Mouse (Mus musculus) Patski (cell line): Measurements from ENCODE around the gene Thegl. TPM values are rescaled to one million over a fixed set of nuclear protein-coding genes. Genes with fewer than 3 reads are reported as not detected.

Experiments used
- ATAC-seq: fragments of 100-300 bp; one replicate; pipeline ENCODE4 v1.8.0; 2021
- CTCF ChIA-PET: fragments of 350-600 bp; sonication (Branson Sonifier 250); formaldehyde crosslinking; loops from one replicate; lab custom pipeline; 2022; ENCODE audit warnings: inconsistent platforms; lab: Charles Lee
- POLR2A ChIA-PET: fragments of 350-600 bp; sonication (Branson Sonifier 250); formaldehyde crosslinking; loops from one replicate; lab custom pipeline; 2022; ENCODE audit warnings: antibody characterized with exemption, inconsistent platforms; lab: Charles Lee
- DNase-seq: peaks from one replicate; pipeline ENCODE4 v3.0.0-alpha.2; 2011; ENCODE audit warnings: low read depth, low spot score
- H3K27me3 ChIP-seq: fragments of 371-371 bp; one replicate; pipeline ENCODE4 v1.5.1; 2021
- CTCF ChIP-seq: fragments of 100-300 bp; IDR thresholded peaks from one replicate; pipeline ENCODE4 v1.5.1; 2021
- in situ Hi-C: fragments of 300-500 bp; cut with MboI; formaldehyde crosslinking; loops from 3 replicates; pipeline ENCODE4 v1.11.1; 2018; ENCODE audit warnings: low pct_unique_long_range_greater_than_20kb, mixed read lengths
- polyA plus RNA-seq: library from polyadenylated mRNA; unstranded; gene quantifications from one replicate; pipeline ENCODE4 v1.2.3, GENCODE M21; 2021

The Thegl gene
- polyA plus RNA-seq, 1 experiment from 2014 or later, result not detected

- H3K27me3 ChIP-seq, result peaks cover 22% of the 10 kb centered on the region
- POLR2A ChIA-PET, result no interaction called here
- in situ Hi-C loops, result no loop called here
- ATAC-seq (no peak), DNase-seq (no peak)
- no peak for TF ChIP-seq CTCF
- CTCF ChIA-PET, result interaction anchor here (1.4 kb wide), 1 partner anchor 10 kb away, joined by 3 read pairs; no protein-coding TSS in a partner anchor
Observed at GRCm38 (mm10) chr5:77044362-77044761, 28.5 kb downstream of the Thegl start.

GRCm38 (mm10) chr5:77052616-77053015 lies 36.8 kb downstream of the Thegl start:
- ChIA-PET CTCF (no interaction called here), POLR2A (no interaction called here)
- ATAC-seq (no peak), DNase-seq (no peak)
- TF ChIP-seq CTCF, result no peak
- in situ Hi-C loops, result no loop called here
- H3K27me3 ChIP-seq, result peaks cover 9% of the 10 kb centered on the region

DNA sequence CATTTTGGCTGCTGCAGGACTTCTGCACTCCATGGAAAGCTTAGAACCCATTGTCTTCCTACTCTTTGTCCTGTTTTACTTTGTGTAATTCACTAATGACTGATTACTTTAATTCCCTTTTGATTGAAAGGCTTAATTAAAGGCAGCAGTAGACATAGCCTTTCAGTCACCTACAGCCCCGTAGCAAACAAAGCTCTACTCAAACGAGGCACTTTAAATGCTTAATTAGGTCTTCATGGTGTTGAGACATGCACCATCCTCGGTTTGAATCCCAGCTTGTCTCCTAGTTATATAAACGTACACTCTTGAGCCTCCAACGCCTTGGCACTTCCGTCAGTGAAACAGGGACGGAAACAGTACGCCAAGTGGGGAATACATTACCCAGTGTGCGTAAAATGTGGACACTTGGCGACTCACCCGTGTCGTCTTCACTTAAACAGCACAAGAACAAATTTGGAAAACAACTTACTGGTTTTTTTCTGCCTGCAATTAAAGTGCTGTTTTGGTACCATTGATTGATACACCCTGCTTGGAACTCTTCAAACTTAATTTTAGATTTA lies 41.1 kb downstream of the Thegl start:
- ATAC-seq, result no peak
- no peak for TF ChIP-seq CTCF
- H3K27me3 ChIP-seq, result peaks cover 4% of the 10 kb centered on the region
- ChIA-PET POLR2A (interaction anchor here (0.6 kb wide), 1 partner anchor 511 kb away, joined by 3 read pairs; no protein-coding TSS in a partner anchor), CTCF (interaction anchor here (1.4 to 1.8 kb wide), 2 partner anchors 12 to 24 kb away, joined by 4 read pairs; no protein-coding TSS in a partner anchor)
- no peak for DNase-seq
- in situ Hi-C loops, result no loop called here

- H3K27me3 ChIP-seq, result peaks cover 6% of the 10 kb centered on the region
- ChIA-PET POLR2A (no interaction called here), CTCF (interaction anchor here (1.3 kb wide), 1 partner anchor 10 kb away, joined by 3 read pairs; no protein-coding TSS in a partner anchor)
- DNase-seq (no peak), ATAC-seq (no peak)
- no peak for TF ChIP-seq CTCF
- in situ Hi-C loops, result no loop called here
Observed at GRCm38 (mm10) chr5:77060363-77060762, 44.5 kb downstream of the Thegl start.

GRCm38 (mm10) chr5:77061372-77062038 lies 45.7 kb downstream of the Thegl start:
- CTCF ChIA-PET, result interaction anchor here (1.1 to 2.0 kb wide), 3 partner anchors 11 to 162 kb away, joined by 3 to 5 read pairs (median 3); no protein-coding TSS in a partner anchor
- POLR2A ChIA-PET, result no interaction called here
- ATAC-seq, result no peak
- in situ Hi-C loops, result no loop called here
- H3K27me3 ChIP-seq, result peaks cover 6% of the 10 kb centered on the region
- peak; percentile 82 for TF ChIP-seq CTCF
- DNase-seq, result no peak

DNA sequence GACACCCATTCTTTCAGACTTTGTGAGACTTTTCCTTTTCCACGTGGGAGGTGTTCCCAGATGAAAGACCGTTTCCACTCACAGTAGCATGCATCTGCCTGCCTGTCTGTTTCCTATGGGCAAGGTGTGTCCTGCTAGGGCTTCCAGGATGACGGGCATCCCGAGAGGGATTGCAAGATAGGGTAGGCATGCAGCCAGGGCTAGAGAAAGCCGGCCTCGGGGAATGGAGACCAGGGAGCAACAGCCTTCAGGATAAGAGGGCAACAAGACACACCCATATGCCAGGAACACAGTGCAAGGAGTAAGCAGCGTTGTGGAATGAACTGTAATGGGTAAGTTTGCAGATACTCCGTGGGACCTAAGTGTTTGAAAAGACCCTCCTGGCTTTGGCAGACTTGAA lies 51.5 kb downstream of the Thegl start:
- peaks cover 9% of the 10 kb centered on the region for H3K27me3 ChIP-seq
- in situ Hi-C loops, result no loop called here
- CTCF ChIA-PET, result no interaction called here
- no peak for ATAC-seq
- POLR2A ChIA-PET, result no interaction called here
- TF ChIP-seq CTCF, result no peak
- DNase-seq, result no peak

- peaks cover 9% of the 10 kb centered on the region for H3K27me3 ChIP-seq
- in situ Hi-C loops, result no loop called here
- POLR2A ChIA-PET, result no interaction called here
- peak; percentile 28 for TF ChIP-seq CTCF
- CTCF ChIA-PET, result interaction anchor here (3.7 kb wide), 1 partner anchor 100 kb away, joined by 10 read pairs; no protein-coding TSS in a partner anchor
- ATAC-seq (no peak), DNase-seq (no peak)
Observed at GRCm38 (mm10) chr5:77070987-77071386, 55.2 kb downstream of the Thegl start.

DNA sequence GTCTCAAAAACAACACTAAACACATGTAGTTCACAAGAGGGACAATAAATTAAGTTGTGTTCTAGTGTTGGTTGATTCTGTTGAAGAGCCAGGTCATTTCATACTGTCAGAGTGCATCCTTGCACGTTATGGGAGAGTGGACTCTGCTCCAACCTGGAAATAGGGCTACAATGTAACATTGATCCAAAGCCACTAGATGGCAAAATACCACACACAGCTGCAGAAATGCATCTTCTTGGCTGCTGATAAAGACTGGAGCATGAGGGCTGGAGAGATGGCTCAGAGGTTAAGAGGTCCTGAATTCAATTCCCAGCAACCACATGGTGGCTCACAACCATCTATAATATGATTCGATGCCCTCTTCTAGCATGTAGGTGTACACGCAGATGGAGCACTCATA lies 55.8 kb downstream of the Thegl start:
- POLR2A ChIA-PET, result no interaction called here
- peak; percentile 25 for TF ChIP-seq CTCF
- H3K27me3 ChIP-seq, result peaks cover 9% of the 10 kb centered on the region
- in situ Hi-C loops, result no loop called here
- CTCF ChIA-PET, result interaction anchor here (2.0 to 3.7 kb wide), 2 partner anchors 10 to 100 kb away, joined by 5 to 10 read pairs; no protein-coding TSS in a partner anchor
- no peak for DNase-seq
- no peak for ATAC-seq

DNA sequence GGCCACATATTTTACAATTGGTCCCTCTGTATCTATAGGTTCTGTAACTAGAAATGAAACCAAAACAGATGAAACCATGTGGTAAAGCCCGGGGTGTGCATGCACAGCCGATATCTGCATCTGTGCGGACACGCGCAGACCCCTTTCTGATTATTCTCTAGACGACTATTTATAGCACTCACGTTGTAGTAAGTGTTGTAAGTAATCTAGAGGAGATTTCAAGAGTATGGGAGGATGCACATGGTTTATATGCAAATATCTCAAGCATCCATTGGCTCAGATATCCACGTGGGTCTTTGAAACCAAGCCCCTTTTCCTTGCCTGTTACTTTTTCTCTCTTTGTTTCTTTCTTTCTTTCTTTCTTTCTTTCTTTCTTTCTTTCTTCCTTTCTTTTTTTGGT lies 58.0 kb downstream of the Thegl start:
- POLR2A ChIA-PET, result no interaction called here
- TF ChIP-seq CTCF, result no peak
- DNase-seq, result no peak
- peaks cover 6% of the 10 kb centered on the region for H3K27me3 ChIP-seq
- no peak for ATAC-seq
- in situ Hi-C loops, result no loop called here
- CTCF ChIA-PET, result interaction anchor here (2.0 to 3.7 kb wide), 2 partner anchors 12 to 98 kb away, joined by 5 to 10 read pairs; no protein-coding TSS in a partner anchor

GRCm38 (mm10) chr5:77074914-77075313 lies 59.1 kb downstream of the Thegl start:
- in situ Hi-C loops, result no loop called here
- ChIA-PET CTCF (interaction anchor here (1.1 to 2.0 kb wide), 2 partner anchors 19 to 85 kb away, joined by 3 to 4 read pairs; no protein-coding TSS in a partner anchor), POLR2A (no interaction called here)
- DNase-seq, result peak; percentile 90
- peaks cover 6% of the 10 kb centered on the region for H3K27me3 ChIP-seq
- TF ChIP-seq CTCF, result no peak
- peak; percentile 84 for ATAC-seq

DNA sequence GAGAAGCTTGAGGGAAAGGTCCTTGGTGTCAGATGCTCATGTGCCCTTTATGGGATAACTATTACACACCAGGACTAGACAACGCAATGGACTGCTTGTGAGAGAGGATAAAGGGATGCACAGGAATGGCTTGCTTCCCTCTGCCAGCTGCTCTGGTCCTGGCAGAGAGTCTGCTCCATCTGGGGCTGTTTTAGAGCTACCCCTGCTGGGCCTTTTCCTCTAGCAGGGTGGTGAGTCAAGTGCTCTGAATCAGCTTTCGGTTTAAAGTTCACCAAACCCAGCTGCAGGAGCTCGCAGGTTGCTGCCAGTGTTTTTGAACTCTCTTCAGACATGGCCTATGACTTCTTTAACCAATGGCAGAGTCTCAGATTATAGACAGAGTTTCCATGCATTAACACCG lies 60.1 kb downstream of the Thegl start:
- in situ Hi-C loops, result no loop called here
- DNase-seq (no peak), ATAC-seq (no peak)
- no peak for TF ChIP-seq CTCF
- ChIA-PET POLR2A (no interaction called here), CTCF (interaction anchor here (2.0 kb wide), 1 partner anchor 18 kb away, joined by 4 read pairs; no protein-coding TSS in a partner anchor)
- H3K27me3 ChIP-seq, result peaks cover 6% of the 10 kb centered on the region
